Mouse (Mus musculus) lung, embryonic 16.5 days (tissue): Measurements from ENCODE around the gene Pou2f1. TPM values are rescaled to one million over a fixed set of nuclear protein-coding genes. Genes with fewer than 3 reads are reported as not detected.

Experiments
- ATAC-seq: fragments of 200-750 bp; cut with Nextera tagmentation; 2 replicates; pipeline ENCODE4 v1.8.0; 2017; ENCODE audit warnings: low read depth, mild to moderate bottlenecking, moderate library complexity
- H3K27ac ChIP-seq: fragments of 300-500 bp; sonication (generic); 2 replicates; pipeline ENCODE4 v1.5.1; 2014; ENCODE audit warnings: mild to moderate bottlenecking, control low read depth, low read length
- H3K27me3 ChIP-seq: fragments of 300-500 bp; sonication (generic); 2 replicates; pipeline ENCODE4 v1.6.1; 2014; ENCODE audit warnings: low read depth, low read length, mixed read lengths; ENCODE audit not compliant: control insufficient read depth, insufficient read depth
- H3K36me3 ChIP-seq: fragments of 300-500 bp; sonication (generic); 2 replicates; pipeline ENCODE4 v1.6.1; 2014; ENCODE audit warnings: low read length; ENCODE audit not compliant: control insufficient read depth, insufficient read depth
- H3K4me1 ChIP-seq: fragments of 300-500 bp; sonication (generic); replicated peaks from 2 replicates; pipeline ENCODE4 v1.6.1; 2014; ENCODE audit warnings: low read length, mixed read lengths; ENCODE audit not compliant: control insufficient read depth, insufficient read depth
- H3K4me2 ChIP-seq: fragments of 300-500 bp; sonication (generic); 2 replicates; pipeline ENCODE4 v1.6.1; 2014; ENCODE audit warnings: low read depth, low read length, control low read depth
- H3K4me3 ChIP-seq: fragments of 300-500 bp; sonication (generic); 2 replicates; pipeline ENCODE4 v1.5.1; 2014; ENCODE audit warnings: mild to moderate bottlenecking, low read length, control low read depth
- H3K9ac ChIP-seq: fragments of 300-500 bp; sonication (generic); 2 replicates; pipeline ENCODE4 v1.6.1; 2014; ENCODE audit warnings: low read length, control low read depth
- H3K9me3 ChIP-seq: fragments of 300-500 bp; sonication (generic); 2 replicates; pipeline ENCODE4 v1.6.1; 2016; ENCODE audit warnings: low read length; ENCODE audit not compliant: control insufficient read depth
- WGBS: fragments of 180-500 bp; shearing (Covaris S2); extraction: QIAGEN DNeasy Blood & Tissue Kit; methylation state at CpG from one replicate; pipeline ENCODE4 v1.1.7; 2014; 5-methylcytosine and 5-hydroxymethylcytosine counted together
- polyA plus RNA-seq: library from polyadenylated mRNA; unstranded; fragments of >200 nt; fragmentation: Nextera tagmentation; extraction: Ambion mirVana; gene quantifications from 2 replicates; pipeline ENCODE4 v1.2.1, GENCODE M21; 2015

Pou2f1 gene
- polyA plus RNA-seq, 1 experiment from 2014 or later: 16.3 TPM

DNA sequence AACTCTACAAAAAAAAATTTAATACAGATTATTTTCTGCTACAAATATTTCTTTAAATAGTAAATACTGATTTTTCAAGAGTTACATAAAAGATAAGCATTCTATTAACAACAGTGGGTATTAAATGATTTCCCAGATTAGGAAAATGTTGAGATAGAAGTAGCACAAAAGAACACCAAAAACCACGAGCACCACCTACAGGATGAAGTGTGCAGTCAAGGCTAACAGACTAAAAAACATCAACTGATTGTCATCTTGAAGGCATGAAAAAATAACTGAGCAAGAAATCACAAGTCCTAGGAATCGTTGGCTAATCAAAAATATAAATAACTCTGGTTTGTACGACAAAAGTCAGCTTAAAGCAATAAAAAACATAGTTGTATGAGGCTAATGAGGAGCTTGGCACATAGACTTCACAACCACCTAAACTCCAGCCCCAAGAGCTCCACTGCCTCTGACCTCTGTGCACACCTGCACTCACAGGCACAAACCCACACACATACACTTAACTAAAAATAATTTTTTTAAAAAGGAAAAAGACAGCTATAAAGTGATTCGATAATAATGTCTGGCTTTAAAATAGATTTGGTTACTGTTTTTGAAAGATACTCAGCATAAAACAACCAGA lies 35.3 kb downstream of the Pou2f1 start:
- Histone ChIP-seq H3K27me3 (no peaks in the 10 kb centered on the region), H3K36me3 (no peaks in the 10 kb centered on the region), H3K4me2 (no peak overlapping the region), H3K9ac (no peak overlapping the region), H3K27ac (no peak overlapping the region), H3K4me3 (no peak overlapping the region), H3K4me1 (no peaks in the 10 kb centered on the region), H3K9me3 (no peaks in the 10 kb centered on the region)
- WGBS: 38% methylated on average over 4 of the region's 4 CpGs
- ATAC-seq: no peak

- Histone ChIP-seq H3K9me3 (no peaks in the 10 kb centered on the region), H3K36me3 (no peaks in the 10 kb centered on the region), H3K27me3 (no peaks in the 10 kb centered on the region), H3K4me3 (no peak overlapping the region), H3K9ac (no peak overlapping the region), H3K4me1 (no peaks in the 10 kb centered on the region), H3K4me2 (no peak overlapping the region), H3K27ac (no peak overlapping the region)
- 85% methylated on average over 5 of the region's 5 CpGs for WGBS
- ATAC-seq: no peak
Measured at GRCm38 (mm10) chr1:165966156-165966914, 36.1 kb downstream of the Pou2f1 start.

GRCm38 (mm10) chr1:165961676-165962364 lies 40.7 kb downstream of the Pou2f1 start:
- no peak for ATAC-seq
- Histone ChIP-seq H3K9ac (no peak overlapping the region), H3K36me3 (no peaks in the 10 kb centered on the region), H3K27ac (no peak overlapping the region), H3K4me2 (no peak overlapping the region), H3K4me1 (no peaks in the 10 kb centered on the region), H3K9me3 (no peaks in the 10 kb centered on the region), H3K27me3 (no peaks in the 10 kb centered on the region), H3K4me3 (no peak overlapping the region)
- 53% methylated on average over 6 of the region's 6 CpGs for WGBS

- Histone ChIP-seq H3K27ac (no peak overlapping the region), H3K4me3 (no peak overlapping the region), H3K9me3 (no peaks in the 10 kb centered on the region), H3K27me3 (no peaks in the 10 kb centered on the region), H3K36me3 (no peaks in the 10 kb centered on the region), H3K9ac (no peak overlapping the region), H3K4me2 (no peak overlapping the region), H3K4me1 (no peaks in the 10 kb centered on the region)
- no peak for ATAC-seq
Measured at GRCm38 (mm10) chr1:165958159-165958558, 44.3 kb downstream of the Pou2f1 start.

DNA sequence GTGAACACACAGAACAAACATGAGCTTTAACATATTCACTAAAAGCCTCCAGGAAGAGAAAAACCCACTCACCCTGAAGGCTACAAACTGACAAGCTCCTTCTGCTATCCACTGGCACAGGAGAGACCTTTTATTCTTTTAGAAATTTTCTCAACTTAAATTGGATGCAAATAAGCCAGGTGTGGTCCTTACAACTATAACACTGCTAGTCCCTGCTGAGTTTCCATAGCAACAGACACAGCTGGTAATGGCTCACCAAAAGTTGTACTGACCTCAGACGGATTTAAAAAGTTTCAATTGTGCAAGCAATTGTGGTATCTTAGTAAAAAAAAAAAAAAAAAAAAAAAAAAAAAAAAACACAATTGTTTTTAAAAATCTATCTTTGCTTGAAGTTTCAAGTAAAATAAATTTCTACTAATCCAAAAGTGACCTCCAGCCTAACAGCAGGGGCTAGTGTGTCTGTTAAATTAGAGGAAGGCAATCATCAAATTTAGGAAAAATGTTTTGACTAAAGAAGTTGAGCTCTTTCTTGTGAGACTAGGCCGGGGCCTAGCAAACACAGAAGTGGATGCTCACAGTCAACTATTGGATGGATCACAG lies 54.2 kb downstream of the Pou2f1 start:
- Histone ChIP-seq H3K27ac (no peak overlapping the region), H3K27me3 (no peaks in the 10 kb centered on the region), H3K9me3 (no peaks in the 10 kb centered on the region), H3K9ac (no peak overlapping the region), H3K4me3 (no peak overlapping the region), H3K36me3 (no peaks in the 10 kb centered on the region), H3K4me1 (no peaks in the 10 kb centered on the region), H3K4me2 (no peak overlapping the region)
- ATAC-seq: no peak
- 61% methylated on average over 2 of the region's 2 CpGs for WGBS

DNA sequence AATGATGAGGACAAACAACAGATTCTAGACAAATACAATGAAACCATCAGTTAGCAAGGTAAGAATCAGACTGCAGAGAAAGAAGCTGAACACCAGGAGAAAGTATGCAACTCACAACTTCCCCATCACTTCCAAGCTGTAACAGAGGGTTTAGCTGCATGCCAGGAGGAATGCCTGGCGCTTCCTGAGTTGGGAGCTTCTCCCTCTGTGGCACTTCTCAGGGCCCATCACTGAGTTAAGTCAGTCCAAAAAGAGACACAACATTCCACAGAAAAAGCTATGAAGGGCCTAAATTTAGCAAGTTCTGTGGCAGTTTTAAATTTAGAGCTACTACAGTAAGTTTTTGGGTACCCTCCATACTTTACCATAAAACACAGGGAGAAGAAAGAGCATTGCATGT lies 59.2 kb downstream of the Pou2f1 start:
- H3K27ac ChIP-seq: no peak overlapping the region
- no peaks in the 10 kb centered on the region for H3K4me1 ChIP-seq
- H3K36me3 ChIP-seq: 0 out of 2 replicates have a peak, but pooled peaks cover 3% of the 10 kb centered on the region
- H3K27me3 ChIP-seq: no peaks in the 10 kb centered on the region
- no peak overlapping the region for H3K4me2 ChIP-seq
- ATAC-seq: no peak
- H3K4me3 ChIP-seq: no peak overlapping the region
- 96% methylated on average over 1 of the region's 1 CpGs for WGBS
- H3K9me3 ChIP-seq: no peaks in the 10 kb centered on the region
- H3K9ac ChIP-seq: no peak overlapping the region

GRCm38 (mm10) chr1:165935466-165935818 lies 67.0 kb downstream of the Pou2f1 start:
- H3K36me3 ChIP-seq: no peaks in the 10 kb centered on the region
- H3K4me2 ChIP-seq: no peak overlapping the region
- ATAC-seq: no peak
- H3K9ac ChIP-seq: no peak overlapping the region
- WGBS: 82% methylated on average over 2 of the region's 2 CpGs
- no peaks in the 10 kb centered on the region for H3K4me1 ChIP-seq
- H3K27me3 ChIP-seq: no peaks in the 10 kb centered on the region
- no peak overlapping the region for H3K27ac ChIP-seq
- H3K9me3 ChIP-seq: no peaks in the 10 kb centered on the region
- no peak overlapping the region for H3K4me3 ChIP-seq

GRCm38 (mm10) chr1:165934648-165935465 lies 67.6 kb downstream of the Pou2f1 start:
- H3K4me3 ChIP-seq: no peak overlapping the region
- no peak overlapping the region for H3K9ac ChIP-seq

More at GRCm38 (mm10) chr1:165934648-165935465, 67.6 kb downstream of the Pou2f1 start:
- Histone ChIP-seq H3K9me3 (no peaks in the 10 kb centered on the region), H3K27me3 (no peaks in the 10 kb centered on the region), H3K4me1 (no peaks in the 10 kb centered on the region), H3K36me3 (no peaks in the 10 kb centered on the region), H3K4me2 (no peak overlapping the region), H3K27ac (no peak overlapping the region)
- ATAC-seq: no peak
- 70% methylated on average over 7 of the region's 7 CpGs for WGBS
